Mouse (Mus musculus) heart, postnatal 14 days (tissue): ENCODE results near the gene Fibp. TPM values are rescaled to one million over a fixed set of nuclear protein-coding genes. Genes with fewer than 3 reads are reported as not detected.
A peak's percentile ranks its signal among the peaks of the same experiment; 100 is the strongest.

Experiments
- DNase-seq, 2 experiments: peaks; one replicate each; pipeline ENCODE4 v3.0.0; 2021 to 2022
- intact Hi-C: fragments of 180-260 bp; cut with DNase I; formaldehyde crosslinking; loops from one replicate; pipeline ENCODE4 v1.15.1; 2025
- long read RNA-seq, 2 experiments: library from polyadenylated mRNA; stranded (forward); transcript quantifications; one replicate each; pipeline ENCODE4 v2.0.0; 2021
- total RNA-seq, 2 experiments: library from RNA; stranded (reverse); gene quantifications; 2 replicates each; pipeline ENCODE4 v1.2.3; 2021

Gene Fibp
- total RNA-seq = 10 to 100 TPM; 55.7 to 63.2 TPM
- long read RNA-seq, experiment 1, transcript Fibp-201 (10 exons, 1,215 nt) = major isoform, 6 of 18 reads
- long read RNA-seq, experiment 1, transcript Fibp-205 (10 exons, 1,209 nt) = major isoform, 6 of 18 reads
- long read RNA-seq, experiment 1, partial matches to known transcripts = 3 of 18 reads
- long read RNA-seq, experiment 1, other reads (novel, unspliced or antisense) = 3 of 18 reads
- long read RNA-seq, experiment 2, transcript Fibp-205 (10 exons, 1,209 nt) = major isoform, 7 of 17 reads
- long read RNA-seq, experiment 2, transcript Fibp-201 (10 exons, 1,215 nt) = minor isoform, 5 of 17 reads
- long read RNA-seq, experiment 2, partial matches to known transcripts = 5 of 17 reads
- long read RNA-seq, experiment 2, other reads (novel, unspliced or antisense) = 0 of 17 reads

DNA sequence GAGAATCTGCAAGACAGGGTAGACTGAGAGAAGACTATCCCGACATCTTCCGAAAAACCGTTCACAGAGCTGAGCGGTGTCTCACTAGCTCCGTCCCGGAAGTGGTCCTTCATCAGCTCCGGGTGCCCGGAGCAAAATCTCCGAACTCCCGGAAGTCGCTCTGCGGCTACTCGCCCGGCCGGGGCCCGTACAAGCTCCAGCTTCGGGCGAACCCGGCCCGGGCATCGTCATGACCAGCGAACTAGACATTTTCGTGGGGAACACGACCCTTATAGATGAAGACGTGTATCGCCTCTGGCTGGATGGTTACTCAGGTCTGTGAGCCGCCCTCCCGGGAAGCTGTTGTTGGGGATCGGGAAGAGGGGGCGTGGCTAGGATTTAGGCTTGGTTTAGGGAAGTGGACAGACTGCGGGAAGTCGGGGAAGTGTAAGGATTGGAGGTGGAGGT, at the start of gene Fibp:
Fibp (plus strand) TSS at position 151 of the 447 bp plus-strand sequence.
- DNase-seq = peak; percentile 85 to 95
- intact Hi-C loops = no loop called here

DNA sequence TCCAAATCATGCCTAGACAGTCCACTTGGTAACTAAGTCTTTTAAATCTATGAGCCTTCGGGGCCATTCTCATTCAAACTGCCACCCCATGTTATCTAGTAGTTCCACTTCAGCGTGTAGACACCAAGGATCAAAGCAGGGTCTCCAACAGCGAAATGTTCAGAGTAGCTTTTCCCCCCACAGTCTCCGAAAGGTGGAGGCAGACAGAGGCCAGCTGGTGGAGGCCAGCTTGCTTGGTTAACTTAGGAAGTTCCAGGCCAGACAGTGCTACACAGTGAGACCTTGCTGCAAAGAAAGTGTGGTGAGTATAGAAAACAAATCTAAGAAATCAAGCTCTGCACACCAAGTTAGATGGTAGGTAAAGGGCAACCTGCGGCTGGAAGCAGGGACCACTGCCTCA, 49.8 kb upstream of the Fibp start:
- intact Hi-C loops = no loop called here
- no peak for DNase-seq

DNA sequence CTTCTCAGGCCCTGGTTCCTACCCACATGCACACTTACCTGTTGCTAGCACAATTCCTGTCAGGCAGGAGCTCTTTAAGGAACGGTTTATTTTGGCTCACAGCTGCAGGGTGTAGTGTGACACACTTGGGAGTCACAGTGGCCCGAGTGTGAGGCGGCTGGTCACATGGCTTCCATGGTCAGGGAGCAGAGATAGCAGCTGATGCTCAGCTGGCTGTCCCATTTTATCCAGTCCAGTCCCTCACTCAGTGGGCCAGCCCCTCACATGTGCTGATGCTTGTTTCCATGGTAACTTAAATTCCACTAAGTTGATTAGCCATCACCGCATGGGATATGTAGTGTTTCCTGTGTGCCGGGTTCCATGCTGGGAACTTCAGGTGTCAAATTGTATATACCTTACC, 48.5 kb upstream of the Fibp start:
- intact Hi-C loops = no loop called here
- no peak for DNase-seq

DNA sequence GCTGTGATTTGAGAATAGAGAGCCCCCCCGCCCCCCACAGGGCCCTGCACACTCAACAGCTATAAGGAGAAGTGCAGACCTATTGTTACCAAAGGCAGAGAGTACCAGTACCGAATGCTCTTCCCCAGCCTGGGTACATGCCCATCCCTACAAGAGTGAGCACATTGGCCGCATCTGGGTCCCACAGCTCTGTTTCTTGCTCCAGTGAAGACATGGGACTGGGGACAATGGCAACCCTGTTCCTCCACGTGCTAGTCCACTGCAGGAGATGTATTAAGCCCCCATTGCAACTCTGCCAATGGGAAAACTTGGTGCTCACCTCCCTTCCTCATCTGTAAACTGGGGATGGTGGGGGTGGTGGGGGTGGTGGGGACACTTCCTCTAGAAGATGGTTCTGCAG, 46.6 kb upstream of the Fibp start:
- intact Hi-C loops = no loop called here

GRCm38 (mm10) chr19:5414534-5414957, 45.9 kb upstream of the Fibp start:
- intact Hi-C loops = no loop called here
- peak; percentile 39 to 55 for DNase-seq

More for the DNA sequence above, 46.6 kb upstream of the Fibp start:
- no peak for DNase-seq

GRCm38 (mm10) chr19:5418750-5419466, 41.5 kb upstream of the Fibp start:
- no peak for DNase-seq
- intact Hi-C loops = no loop called here

- no peak for DNase-seq
- intact Hi-C loops = no loop called here
These were observed 40.8 kb upstream of the Fibp start for GRCm38 (mm10) chr19:5419630-5420029.

DNA sequence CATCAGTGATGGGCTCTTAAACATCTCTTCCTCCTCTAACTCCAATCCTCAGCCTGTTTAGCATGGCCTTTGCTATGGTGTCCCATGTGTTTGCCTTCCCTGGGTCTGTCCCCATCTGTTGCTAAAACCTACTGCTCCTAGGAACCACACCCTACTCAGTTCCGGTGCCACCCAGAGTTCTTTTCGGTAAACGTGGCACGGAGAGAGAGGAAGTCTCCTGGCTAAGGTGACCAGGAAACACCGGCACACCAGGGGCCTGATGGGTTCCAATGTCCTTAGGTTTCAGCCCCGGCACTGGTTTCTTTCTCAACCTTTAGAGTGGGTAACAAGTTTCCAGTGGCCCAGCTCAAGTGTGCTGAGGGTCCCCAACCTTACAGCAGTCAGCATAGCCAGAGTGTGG, 39.8 kb upstream of the Fibp start:
- no peak for DNase-seq

DNA sequence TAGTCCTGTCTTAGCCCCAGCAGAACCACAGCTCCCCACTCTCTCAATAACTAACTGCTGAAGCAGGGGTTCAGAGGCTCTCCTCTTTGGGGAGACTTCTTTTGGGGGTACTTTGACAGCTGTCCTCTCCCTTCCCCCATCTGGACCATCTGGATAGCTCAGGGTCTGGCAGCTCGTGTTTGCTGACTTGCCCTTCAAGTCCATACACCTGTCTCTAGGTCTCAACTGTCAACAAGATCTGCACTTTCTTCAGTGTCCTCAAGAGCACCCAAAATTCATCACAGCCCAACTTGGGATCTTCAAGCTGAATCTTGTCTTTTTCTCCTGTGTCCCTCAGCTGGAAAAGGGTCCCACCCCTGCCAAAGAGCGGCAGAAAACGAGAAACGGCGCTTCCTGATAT, 38.6 kb upstream of the Fibp start:
- DNase-seq = no peak
- intact Hi-C loops = no loop called here

More for the DNA sequence above, 39.8 kb upstream of the Fibp start:
- intact Hi-C loops = no loop called here

- DNase-seq = no peak
- intact Hi-C loops = no loop called here
These were observed 38.1 kb upstream of the Fibp start for GRCm38 (mm10) chr19:5422267-5422666.

DNA sequence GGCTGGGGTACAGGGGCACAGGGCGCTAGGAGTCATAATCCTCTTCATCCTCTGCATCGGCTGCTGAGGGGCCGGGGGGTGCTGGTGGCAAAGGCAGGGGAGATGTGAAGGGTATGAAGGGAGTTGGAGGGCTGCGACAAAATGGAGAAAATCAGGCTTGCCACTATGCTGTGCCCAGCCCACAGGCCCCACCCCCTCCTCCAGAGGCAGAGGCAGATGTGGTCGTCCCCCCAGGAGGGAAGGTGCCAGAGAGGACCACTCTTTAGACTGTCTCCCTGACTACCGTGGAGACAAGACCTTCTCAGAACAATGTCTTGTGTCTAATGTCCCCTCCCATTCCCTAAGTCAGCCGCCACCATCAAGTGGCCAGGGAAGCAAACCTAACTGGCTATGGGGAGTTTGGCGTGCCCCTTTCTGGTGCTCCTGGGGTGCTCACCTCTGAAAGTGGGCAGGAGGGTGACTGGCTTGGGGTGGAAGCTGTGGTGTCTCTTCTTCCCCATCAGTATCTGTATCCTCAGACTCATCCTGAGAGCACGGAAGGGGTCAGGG, 37.4 kb upstream of the Fibp start:
- no peak for DNase-seq
- intact Hi-C loops = no loop called here

- intact Hi-C loops = no loop called here
- DNase-seq = no peak
These were observed 36.9 kb upstream of the Fibp start for GRCm38 (mm10) chr19:5423561-5423960.

DNA sequence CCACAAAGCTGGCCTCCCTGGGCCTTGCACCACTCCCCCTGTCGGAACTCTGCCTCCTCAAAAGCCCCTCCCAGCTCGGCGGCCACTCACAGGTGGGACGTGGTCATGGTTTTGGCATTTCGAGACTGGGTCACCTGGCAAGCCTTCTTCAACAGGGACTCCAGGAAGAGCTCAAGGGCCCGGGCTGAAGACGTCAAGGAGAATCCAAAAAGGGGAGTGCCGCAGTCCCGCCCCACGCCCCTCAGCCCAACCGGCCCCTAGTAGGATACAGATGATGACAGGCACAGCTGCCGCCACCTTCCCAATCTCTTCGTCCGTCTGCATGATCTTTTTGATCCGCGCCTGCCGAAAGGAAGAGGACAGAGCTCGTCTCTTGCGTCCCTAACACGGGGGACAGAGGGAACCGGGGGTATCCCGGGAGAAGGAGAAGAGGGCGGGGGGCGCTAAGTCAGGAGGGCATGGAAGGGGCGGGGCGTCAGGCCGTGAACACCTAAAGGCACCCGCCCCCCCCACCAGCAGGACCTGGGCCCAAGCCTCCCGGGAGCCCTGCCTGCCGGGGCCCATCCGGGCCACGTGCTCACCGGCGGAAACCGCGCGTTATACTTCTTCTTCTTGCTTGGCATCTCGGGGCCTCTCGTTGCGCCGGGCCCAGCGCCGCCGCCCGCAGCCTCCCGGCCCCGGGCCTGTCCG, 36.2 kb upstream of the Fibp start:
- intact Hi-C loops = loop anchor here (2.0 kb wide), 1 partner anchor 35 kb away; the partner anchor contains the start of gene Sart1
- peak; percentile 73 to 80 for DNase-seq

GRCm38 (mm10) chr19:5424782-5425741, 35.4 kb upstream of the Fibp start, which contains the start of the genes Drap1 and AI837181:
Gene Drap1 (minus strand): TSS chr19:5424979.
Gene AI837181 (plus strand): TSS chr19:5425144.
- peak; percentile 95 to 96 for DNase-seq
- intact Hi-C loops = loop anchor here (2.0 kb wide), 1 partner anchor 36 kb away; the partner anchor contains the start of gene Sart1

- no peak for DNase-seq
- intact Hi-C loops = loop anchor here (2.0 kb wide), 1 partner anchor 37 kb away; the partner anchor contains the start of gene Sart1
These were observed 34.4 kb upstream of the Fibp start for GRCm38 (mm10) chr19:5425906-5426565.

- intact Hi-C loops = no loop called here
- no peak for DNase-seq
These were observed 33.6 kb upstream of the Fibp start for GRCm38 (mm10) chr19:5426640-5427290.

- intact Hi-C loops = loop anchor here (2.0 kb wide), 1 partner anchor 61 kb away; the partner anchor contains the start of genes Banf1 and Eif1ad
- DNase-seq = peak in 1 of 2 experiments; percentile 57
These were observed 32.3 kb upstream of the Fibp start for GRCm38 (mm10) chr19:5428083-5428482.

DNA sequence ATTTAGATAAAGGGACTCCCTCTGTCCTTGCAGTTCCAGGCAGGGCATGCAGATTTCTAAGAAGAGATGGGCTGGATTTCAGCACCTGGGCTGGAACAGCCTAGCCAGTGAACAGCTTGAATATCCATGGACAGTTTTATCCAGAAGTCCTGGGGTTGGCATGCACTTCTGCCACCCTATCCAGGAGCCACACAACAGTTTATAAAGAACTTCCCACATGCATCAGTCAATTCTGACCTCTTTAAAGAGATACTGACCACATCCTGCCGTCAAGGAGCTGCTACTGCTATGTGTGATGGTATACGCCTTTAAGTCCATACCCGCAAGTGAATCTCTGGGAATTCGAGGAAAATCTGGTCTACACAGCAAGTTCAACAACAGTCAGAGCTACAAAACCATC, 31.2 kb upstream of the Fibp start:
- intact Hi-C loops = loop anchor here (2.0 kb wide), 1 partner anchor 62 kb away; the partner anchor contains the start of genes Banf1 and Eif1ad
- no peak for DNase-seq
